Mouse (Mus musculus) kidney, adult 18-20 months (tissue): Measurements from ENCODE around the gene Matn1.

ENCODE experiments used
- DNase-seq: peaks from one replicate; pipeline ENCODE4 v3.0.0; 2021

Matn1 gene

GRCm38 (mm10) chr4:130988219-130988839 lies 44.1 kb downstream of the Matn1 start:
- no peak for DNase-seq

DNA sequence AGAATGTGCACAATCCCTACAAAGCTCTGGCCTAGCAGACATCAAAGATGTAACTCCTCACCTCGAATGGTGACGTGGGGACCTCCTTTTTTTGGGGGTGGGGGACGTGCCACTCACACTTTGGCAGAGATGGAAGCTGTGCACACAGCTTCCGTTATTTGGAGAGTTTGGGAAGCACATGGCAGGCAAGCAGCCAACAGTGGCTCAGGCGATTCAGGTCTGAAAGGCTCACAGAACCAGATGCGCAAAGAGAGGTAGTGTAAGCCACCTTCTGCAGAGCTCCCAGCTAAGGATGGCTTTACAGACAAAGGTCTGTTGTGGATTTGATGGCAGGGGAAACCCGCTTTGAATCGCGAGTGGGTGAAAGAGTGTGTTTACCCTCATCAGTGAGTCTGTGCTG lies 45.0 kb downstream of the Matn1 start:
- no peak for DNase-seq

GRCm38 (mm10) chr4:130990966-130991365 lies 46.8 kb downstream of the Matn1 start:
- no peak for DNase-seq

DNA sequence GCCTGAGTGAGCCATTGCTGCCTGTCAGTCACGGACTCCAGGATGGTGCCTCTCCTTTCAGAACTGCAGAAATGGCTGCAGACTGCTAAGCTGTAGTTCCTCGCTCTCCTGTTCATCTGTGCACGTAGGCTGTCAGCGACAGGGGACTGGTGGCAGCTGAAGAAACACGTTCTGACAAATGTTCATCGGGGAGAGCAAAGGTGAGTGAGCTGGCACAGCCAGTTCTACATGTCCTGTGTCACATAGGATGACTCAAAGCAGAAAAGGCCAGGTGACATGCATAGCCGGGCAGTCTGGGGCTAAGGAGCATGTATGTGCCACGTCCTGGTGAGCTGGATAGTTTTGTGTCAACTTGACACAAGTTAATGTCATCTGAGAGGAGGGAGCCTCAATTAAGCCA lies 50.4 kb downstream of the Matn1 start:
- DNase-seq, result no peak

- no peak for DNase-seq
Observed at GRCm38 (mm10) chr4:130999744-131000527, 55.8 kb downstream of the Matn1 start.

DNA sequence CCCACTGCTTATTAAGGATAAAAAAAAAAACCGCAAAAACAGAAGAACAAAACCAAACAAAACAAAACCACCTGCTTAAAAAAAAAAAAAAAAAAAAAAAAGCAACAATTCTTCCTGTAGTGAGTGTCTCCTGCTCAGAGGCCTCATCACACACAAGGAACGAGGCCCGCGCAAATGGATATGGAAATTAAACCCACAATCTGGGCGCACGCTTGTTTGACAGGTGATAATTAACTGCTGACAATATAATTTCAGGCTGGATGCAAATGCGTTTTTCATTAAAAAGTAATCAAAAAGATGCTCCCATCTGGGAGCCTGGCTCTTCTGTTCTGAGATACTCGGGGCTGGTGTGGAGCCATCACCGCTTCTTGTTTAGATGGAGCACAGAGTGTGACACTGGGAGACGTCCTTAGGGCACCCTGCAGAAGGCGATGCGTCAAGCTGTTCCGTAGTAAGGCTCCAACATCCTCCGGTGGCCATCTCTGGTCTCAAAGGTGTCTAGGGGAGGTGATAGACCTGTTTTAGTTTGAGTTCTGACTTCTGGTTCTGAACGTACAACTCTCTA lies 56.5 kb downstream of the Matn1 start:
- no peak for DNase-seq
